Mouse (Mus musculus): Measurements from ENCODE around the gene Hoxb4.

Hoxb4 gene

GRCm38 (mm10) chr11:96285771-96286738 lies 32.0 kb upstream of the Hoxb4 start, which contains the start of gene Hoxb7:
Hoxb7 (plus strand) TSS chr11:96286623.
- DNase-seq, result peak; percentile 58

GRCm38 (mm10) chr11:96286739-96287385 lies 31.2 kb upstream of the Hoxb4 start:
- no peak for DNase-seq

- no peak for DNase-seq
Observed at GRCm38 (mm10) chr11:96287411-96287810, 30.7 kb upstream of the Hoxb4 start.

- DNase-seq, result no peak
Observed at GRCm38 (mm10) chr11:96288455-96289221, 29.4 kb upstream of the Hoxb4 start.

- DNase-seq, result no peak
Observed at GRCm38 (mm10) chr11:96289293-96289692, 28.8 kb upstream of the Hoxb4 start.

- DNase-seq, result no peak
Observed at GRCm38 (mm10) chr11:96289837-96290236, 28.2 kb upstream of the Hoxb4 start.

- no peak for DNase-seq
Observed at GRCm38 (mm10) chr11:96290705-96291355, 27.2 kb upstream of the Hoxb4 start.

- DNase-seq, result no peak
Observed at GRCm38 (mm10) chr11:96291681-96292564, 26.1 kb upstream of the Hoxb4 start, which contains the start of gene Hoxb6. Hoxb6 (plus strand) TSS chr11:96292476.

- DNase-seq, result no peak
Observed at GRCm38 (mm10) chr11:96292565-96293301, 25.3 kb upstream of the Hoxb4 start.

- no peak for DNase-seq
Observed at GRCm38 (mm10) chr11:96293302-96293921, 24.7 kb upstream of the Hoxb4 start.

- DNase-seq, result peak; percentile 88
Observed at GRCm38 (mm10) chr11:96294245-96295091, 23.6 kb upstream of the Hoxb4 start.

GRCm38 (mm10) chr11:96295092-96295835 lies 22.8 kb upstream of the Hoxb4 start:
- no peak for DNase-seq

- no peak for DNase-seq
Observed at GRCm38 (mm10) chr11:96296997-96297396, 21.1 kb upstream of the Hoxb4 start.

- no peak for DNase-seq
Observed at GRCm38 (mm10) chr11:96297428-96297827, 20.6 kb upstream of the Hoxb4 start.

GRCm38 (mm10) chr11:96297968-96298635 lies 20.0 kb upstream of the Hoxb4 start:
- no peak for DNase-seq

GRCm38 (mm10) chr11:96298895-96299667 lies 19.0 kb upstream of the Hoxb4 start:
- DNase-seq, result peak; percentile 55

GRCm38 (mm10) chr11:96299781-96300180 lies 18.3 kb upstream of the Hoxb4 start:
- DNase-seq, result no peak

Data from lung, postnatal 36 days (tissue).